Mouse (Mus musculus) layer of hippocampus, adult 11-12 months (tissue): ENCODE data around the gene C1qtnf3.

Experiments used
- DNase-seq: peaks from one replicate; pipeline ENCODE4 v3.0.0; 2022; ENCODE audit warnings: low spot score

The C1qtnf3 gene

GRCm38 (mm10) chr15:10951951-10952759 lies at the start of gene C1qtnf3:
Gene C1qtnf3 (plus strand): TSS chr15:10952332.
- no peak for DNase-seq

- no peak for DNase-seq
Measured at GRCm38 (mm10) chr15:10902360-10902759, 49.8 kb upstream of the C1qtnf3 start.

GRCm38 (mm10) chr15:10916611-10917311 lies 35.4 kb upstream of the C1qtnf3 start:
- no peak for DNase-seq

- no peak for DNase-seq
Measured at GRCm38 (mm10) chr15:10917312-10917660, 34.8 kb upstream of the C1qtnf3 start.

GRCm38 (mm10) chr15:10920212-10920611 lies 31.9 kb upstream of the C1qtnf3 start:
- no peak for DNase-seq

GRCm38 (mm10) chr15:10921064-10921463 lies 31.1 kb upstream of the C1qtnf3 start:
- peak; percentile 4 for DNase-seq

- DNase-seq, result no peak
Measured at GRCm38 (mm10) chr15:10922061-10922460, 30.1 kb upstream of the C1qtnf3 start.

GRCm38 (mm10) chr15:10922570-10922969 lies 29.6 kb upstream of the C1qtnf3 start:
- DNase-seq, result peak; percentile 9

GRCm38 (mm10) chr15:10923076-10923995 lies 28.8 kb upstream of the C1qtnf3 start:
- DNase-seq, result no peak

- DNase-seq, result no peak
Measured at GRCm38 (mm10) chr15:10927325-10927724, 24.8 kb upstream of the C1qtnf3 start.

GRCm38 (mm10) chr15:10928633-10929270 lies 23.4 kb upstream of the C1qtnf3 start:
- no peak for DNase-seq

- no peak for DNase-seq
Measured at GRCm38 (mm10) chr15:10933930-10934329, 18.2 kb upstream of the C1qtnf3 start.

GRCm38 (mm10) chr15:10940148-10941108 lies 11.7 kb upstream of the C1qtnf3 start:
- no peak for DNase-seq

GRCm38 (mm10) chr15:10941901-10942300 lies 10.2 kb upstream of the C1qtnf3 start:
- DNase-seq, result no peak

- DNase-seq, result no peak
Measured at GRCm38 (mm10) chr15:10947852-10948251, 4.3 kb upstream of the C1qtnf3 start.

- no peak for DNase-seq
Measured at GRCm38 (mm10) chr15:10952760-10953305, 701 bp downstream of the C1qtnf3 start.

GRCm38 (mm10) chr15:10953465-10953864 lies 1.3 kb downstream of the C1qtnf3 start:
- DNase-seq, result no peak

GRCm38 (mm10) chr15:10954381-10955016 lies 2.4 kb downstream of the C1qtnf3 start:
- DNase-seq, result no peak

GRCm38 (mm10) chr15:10955156-10955555 lies 3.0 kb downstream of the C1qtnf3 start:
- DNase-seq, result no peak

GRCm38 (mm10) chr15:10956706-10957105 lies 4.6 kb downstream of the C1qtnf3 start:
- no peak for DNase-seq
